Mouse (Mus musculus) liver, embryonic 14.5 days (tissue): ENCODE measurements around the gene A930004D18Rik. TPM values are rescaled to one million over a fixed set of nuclear protein-coding genes. Genes with fewer than 3 reads are reported as not detected.
"Not testable (repeated sequence)": the region's sequence is repeated elsewhere in the genome, so short reads cannot be mapped to it uniquely, and the experiment has no call there.

Experiments
- ATAC-seq: fragments of 200-750 bp; cut with Nextera tagmentation; 2 replicates; pipeline ENCODE4 v1.8.0; 2017; ENCODE audit warnings: moderate number of reproducible peaks, mild to moderate bottlenecking, moderate library complexity; ENCODE audit not compliant: insufficient read depth
- DNase-seq, 3 experiments: peaks; one replicate each; pipeline ENCODE4 v3.0.0-alpha.2; 2012 to 2013; ENCODE audit warnings: low read depth in 3 of 3, low spot score in 3 of 3
- H3K27ac ChIP-seq: fragments of 300-500 bp; sonication (generic); 2 replicates; pipeline ENCODE4 v1.5.1; 2014; ENCODE audit warnings: moderate library complexity, mild to moderate bottlenecking, control low read depth, inconsistent platforms
- H3K27me3 ChIP-seq: fragments of 300-500 bp; sonication (generic); 2 replicates; pipeline ENCODE4 v1.6.1; 2014; ENCODE audit warnings: mild to moderate bottlenecking, low read length, moderate library complexity; ENCODE audit not compliant: control insufficient read depth, insufficient read depth
- H3K36me3 ChIP-seq: fragments of 300-500 bp; sonication (generic); replicated peaks from 2 replicates; pipeline ENCODE4 v1.6.1; 2014; ENCODE audit warnings: low read depth; ENCODE audit not compliant: control insufficient read depth, insufficient read depth
- H3K4me1 ChIP-seq, 2 experiments: fragments of 200-500 bp in 1 of 2; fragments of 300-500 bp in 1 of 2; sonication (generic) in 1 of 2; replicated peaks; 2 replicates each; pipeline ENCODE4 v1.6.1; 2012 to 2014; ENCODE audit warnings: antibody characterized with exemption in 1 of 2, inconsistent platforms in 1 of 2, low read length in 1 of 2; ENCODE audit not compliant: control insufficient read depth in 2 of 2, insufficient read depth in 2 of 2
- H3K4me2 ChIP-seq: fragments of 300-500 bp; sonication (generic); 2 replicates; pipeline ENCODE4 v1.6.1; 2014; ENCODE audit warnings: low read depth, mild to moderate bottlenecking, control low read depth, moderate library complexity
- H3K4me3 ChIP-seq, 2 experiments: fragments of 200-500 bp in 1 of 2; fragments of 300-500 bp in 1 of 2; sonication (generic) in 1 of 2; 2 replicates each; pipeline ENCODE4 v1.5.1; 2012 to 2014; ENCODE audit warnings: low read depth in 2 of 2, low read length in 2 of 2, mild to moderate bottlenecking in 2 of 2, control low read depth in 1 of 2, inconsistent platforms in 1 of 2, moderate library complexity in 1 of 2; ENCODE audit not compliant: insufficient read depth in 1 of 2
- H3K9ac ChIP-seq: fragments of 300-500 bp; sonication (generic); replicated peaks from 2 replicates; pipeline ENCODE4 v1.6.1; 2014; ENCODE audit warnings: mild to moderate bottlenecking, control low read depth, moderate library complexity
- H3K9me3 ChIP-seq: fragments of 300-500 bp; sonication (generic); 2 replicates; pipeline ENCODE4 v1.6.1; 2016; ENCODE audit warnings: low read length, mixed read lengths; ENCODE audit not compliant: control insufficient read depth
- CTCF ChIP-seq: IDR thresholded peaks from 2 replicates; pipeline ENCODE4 v1.5.1; 2016; ENCODE audit warnings: antibody characterized with exemption, low read depth, control low read depth
- EP300 ChIP-seq: IDR thresholded peaks from 2 replicates; pipeline ENCODE4 v1.6.1; 2016; ENCODE audit warnings: antibody characterized with exemption, low read depth
- WGBS: fragments of 180-500 bp; shearing (Covaris S2); extraction: QIAGEN DNeasy Blood & Tissue Kit; methylation state at CpG from one replicate; pipeline ENCODE4 v1.1.7; 2014; ENCODE audit not compliant: insufficient replicate concordance; 5-methylcytosine and 5-hydroxymethylcytosine counted together
- polyA plus RNA-seq, 2 experiments: library from polyadenylated mRNA; depleted of rRNA in 1 of 2; stranded (reverse) in 1 of 2; unstranded in 1 of 2; fragments of >200 nt; fragmentation: Nextera tagmentation in 1 of 2; extraction: Ambion mirVana in 1 of 2; gene quantifications; 2 replicates each; pipeline versions ENCODE4 v1.2.1 to v1.2.3; 2012 to 2014

A930004D18Rik gene
- polyA plus RNA-seq, 2 experiments = 0.36 to 0.48 TPM

GRCm38 (mm10) chr2:17989115-17989514 lies 48.4 kb downstream of the A930004D18Rik start:
- Histone ChIP-seq H3K27me3 (no peaks in the 10 kb centered on the region), H3K9me3 (no peaks in the 10 kb centered on the region), H3K9ac (no peak overlapping the region), H3K27ac (no peak overlapping the region), H3K4me3 (no peak overlapping the region), H3K4me1 (no peaks in the 10 kb centered on the region), H3K4me2 (no peak overlapping the region), H3K36me3 (no peaks in the 10 kb centered on the region)
- WGBS = 69% methylated on average over 3 of the region's 3 CpGs
- TF ChIP-seq EP300 = no peak
- no peak for TF ChIP-seq CTCF
- no peak for DNase-seq
- ATAC-seq = no peak

GRCm38 (mm10) chr2:17986694-17987093 lies 50.8 kb downstream of the A930004D18Rik start:
- Histone ChIP-seq H3K9me3 (no peaks in the 10 kb centered on the region), H3K4me2 (no peak overlapping the region), H3K27me3 (no peaks in the 10 kb centered on the region), H3K27ac (no peak overlapping the region), H3K4me3 (no peak overlapping the region), H3K9ac (no peak overlapping the region), H3K36me3 (no peaks in the 10 kb centered on the region), H3K4me1 (no peaks in the 10 kb centered on the region)
- ATAC-seq (no peak), DNase-seq (no peak)
- no peak for TF ChIP-seq CTCF
- TF ChIP-seq EP300 = no peak
- WGBS = 60% methylated on average over 3 of the region's 3 CpGs

GRCm38 (mm10) chr2:17984774-17985173 lies 52.8 kb downstream of the A930004D18Rik start:
- H3K4me3 ChIP-seq = no peak overlapping the region
- no peak overlapping the region for H3K9ac ChIP-seq
- no peaks in the 10 kb centered on the region for H3K27me3 ChIP-seq
- H3K9me3 ChIP-seq = no peaks in the 10 kb centered on the region
- no peak overlapping the region for H3K27ac ChIP-seq
- no peaks in the 10 kb centered on the region for H3K36me3 ChIP-seq
- no peak overlapping the region for H3K4me2 ChIP-seq
- DNase-seq = no peak
- no peaks in the 10 kb centered on the region for H3K4me1 ChIP-seq
- TF ChIP-seq EP300 (no peak), CTCF (no peak)
- 75% methylated on average over 3 of the region's 3 CpGs for WGBS
- no peak for ATAC-seq

GRCm38 (mm10) chr2:17982747-17983146 lies 54.8 kb downstream of the A930004D18Rik start:
- ATAC-seq = no peak
- Histone ChIP-seq H3K9me3 (no peaks in the 10 kb centered on the region), H3K36me3 (no peaks in the 10 kb centered on the region), H3K27me3 (no peaks in the 10 kb centered on the region), H3K4me3 (no peak overlapping the region), H3K9ac (no peak overlapping the region), H3K4me1 (no peaks in the 10 kb centered on the region), H3K4me2 (no peak overlapping the region), H3K27ac (no peak overlapping the region)
- TF ChIP-seq CTCF (no peak), EP300 (no peak)
- 50% methylated on average over 1 of the region's 1 CpGs for WGBS
- DNase-seq = no peak

- no peak for ATAC-seq
- H3K36me3 ChIP-seq = no peaks in the 10 kb centered on the region
- H3K9ac ChIP-seq = no peak overlapping the region
- H3K4me1 ChIP-seq = no peaks in the 10 kb centered on the region
- H3K27me3 ChIP-seq = no peaks in the 10 kb centered on the region
- H3K4me2 ChIP-seq = no peak overlapping the region
- 69% methylated on average over 6 of the region's 6 CpGs for WGBS
- no peak for TF ChIP-seq EP300
- TF ChIP-seq CTCF = no peak
- DNase-seq = no peak
- no peak overlapping the region for H3K27ac ChIP-seq
- no peak overlapping the region for H3K4me3 ChIP-seq
- no peaks in the 10 kb centered on the region for H3K9me3 ChIP-seq
Observed at GRCm38 (mm10) chr2:17978706-17979105, 58.8 kb downstream of the A930004D18Rik start.

GRCm38 (mm10) chr2:17978251-17978650 lies 59.3 kb downstream of the A930004D18Rik start:
- H3K9ac ChIP-seq, ATAC-seq, H3K27ac ChIP-seq, H3K9me3 ChIP-seq, H3K27me3 ChIP-seq, H3K4me2 ChIP-seq, H3K4me1 ChIP-seq, H3K36me3 ChIP-seq, H3K4me3 ChIP-seq, DNase-seq: not testable (repeated sequence)
- 67% methylated on average over 7 of the region's 7 CpGs for WGBS

- H3K4me1 ChIP-seq, H3K4me3 ChIP-seq, DNase-seq, H3K27me3 ChIP-seq, H3K9ac ChIP-seq, H3K36me3 ChIP-seq, H3K4me2 ChIP-seq, H3K27ac ChIP-seq, ATAC-seq, H3K9me3 ChIP-seq: not testable (repeated sequence)
Observed at GRCm38 (mm10) chr2:17977645-17978044, 59.9 kb downstream of the A930004D18Rik start.
